Mouse (Mus musculus): ENCODE measurements around the gene Cdh9.

DNA sequence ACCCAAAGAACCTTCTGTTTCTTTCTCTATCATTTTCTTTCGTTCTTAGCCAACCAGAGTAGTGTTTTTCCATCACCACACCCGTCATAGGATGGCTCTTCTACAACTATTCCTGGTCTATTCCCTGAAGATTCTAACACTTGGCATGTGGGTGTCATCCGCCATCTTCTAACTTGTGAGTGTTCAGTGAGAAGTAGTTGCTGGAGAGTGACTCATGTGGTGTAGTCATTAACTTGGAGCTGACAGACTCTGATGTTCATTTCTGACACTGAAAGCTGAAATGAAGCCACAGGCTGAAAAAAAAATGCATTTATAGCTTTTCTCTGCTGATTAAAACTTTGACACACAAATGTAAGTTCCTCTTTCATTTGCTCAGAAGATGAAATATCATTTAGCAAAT is 34.7 kb downstream of the Cdh9 start:
- TF ChIP-seq POLR2A (IDR thresholded peaks at IDR 0.05; ENCODE audit: borderline replicate concordance, control insufficient read depth, low read depth, low read length) (no peak), CTCF (IDR thresholded peaks at IDR 0.05; ENCODE audit: control insufficient read depth, insufficient read depth, low read length) (no peak)

Measured in bone marrow, adult 2 months (tissue).